Mouse (Mus musculus): ENCODE data around the gene Midn. TPM values are rescaled to one million over a fixed set of nuclear protein-coding genes. Genes with fewer than 3 reads are reported as not detected.

Midn gene
- total and polyA plus RNA-seq, 2 experiments, result 6.9 to 38.8 TPM

DNA sequence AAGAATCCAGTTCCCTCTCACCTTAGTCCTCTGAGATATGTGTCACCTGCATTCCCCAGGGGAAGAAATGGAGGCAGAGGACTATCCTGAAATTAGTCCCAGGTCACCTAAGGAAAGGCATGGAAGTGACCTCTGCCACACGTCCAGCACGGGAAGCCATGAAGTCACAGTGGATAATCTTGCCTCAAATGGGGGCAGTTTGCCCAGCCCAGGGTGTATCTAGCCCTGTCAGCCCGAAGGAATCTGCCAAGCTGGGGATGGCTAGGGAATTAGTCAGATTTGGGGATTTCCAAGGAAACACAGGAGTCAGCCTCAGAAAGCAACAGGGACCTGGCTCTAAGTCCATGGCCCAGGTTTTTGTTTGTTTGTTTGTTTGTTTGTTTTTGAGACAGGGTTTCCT, 43.9 kb upstream of the Midn start:
- Histone ChIP-seq H3K36me3 (ENCODE audit: control insufficient read depth, insufficient read depth, low read length) (no peaks in the 10 kb centered on the region), H3K27ac (replicated peaks; ENCODE audit: insufficient read depth, low read depth, low read length) (no peak overlapping the region), H3K4me1 (ENCODE audit: control insufficient read depth, insufficient read depth, low read length) (peaks cover 21% of the 10 kb centered on the region), H3K27me3 (ENCODE audit: control insufficient read depth, insufficient read depth, low read length) (no peaks in the 10 kb centered on the region), H3K4me3 (ENCODE audit: insufficient read depth, low read depth, low read length) (no peak overlapping the region), H3K79me2 (ENCODE audit: control insufficient read depth, insufficient read depth, low read length) (peaks cover 24% of the 10 kb centered on the region), H3K9ac (ENCODE audit: low read depth, low read length) (no peak overlapping the region)
- no peak for TF ChIP-seq CTCF (IDR thresholded peaks at IDR 0.05; ENCODE audit: low read depth, low read length)
- TF ChIP-seq POLR2A (IDR thresholded peaks at IDR 0.05; ENCODE audit: extremely low read depth, insufficient read depth, low read length), result no peak
- 75% methylated on average over 3 of the region's 3 CpGs for WGBS
- DNase-seq (ENCODE audit: extremely low read depth, low read depth, low spot score), result no peak

DNA sequence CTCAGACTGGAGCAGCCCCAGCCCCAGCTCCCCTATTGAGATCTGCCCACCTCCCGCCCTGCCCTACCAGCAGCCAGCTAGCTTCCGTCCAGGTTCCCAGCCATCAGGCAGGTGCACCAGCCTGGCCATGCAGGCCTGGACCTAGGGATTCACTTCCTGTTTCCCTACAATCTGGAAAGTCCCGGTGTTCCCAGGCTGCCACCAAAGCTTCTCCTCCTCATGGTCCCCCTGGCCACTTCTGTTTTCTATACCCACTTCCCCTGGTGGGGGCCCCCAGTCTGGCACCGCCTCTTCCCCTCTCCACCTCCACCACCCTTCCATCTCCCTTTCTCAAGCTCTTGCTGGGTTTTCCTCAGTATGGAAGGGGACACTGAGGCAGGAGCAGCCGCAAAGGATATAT, 42.6 kb upstream of the Midn start, which contains the start of gene Sbno2:
TSS of gene Sbno2 (minus strand) at position 112 of the 400 bp plus-strand sequence.
- Histone ChIP-seq H3K4me3 (ENCODE audit: insufficient read depth, low read depth, low read length) (no peak within 1 kb of the TSS), H3K36me3 (ENCODE audit: control insufficient read depth, insufficient read depth, low read length) (no peaks in the 10 kb centered on the region), H3K27me3 (ENCODE audit: control insufficient read depth, insufficient read depth, low read length) (no peaks in the 10 kb centered on the region), H3K4me1 (ENCODE audit: control insufficient read depth, insufficient read depth, low read length) (peaks cover 9% of the 10 kb centered on the region), H3K79me2 (ENCODE audit: control insufficient read depth, insufficient read depth, low read length) (peaks cover 11% of the 10 kb centered on the region), H3K9ac (ENCODE audit: low read depth, low read length) (no peak within 1 kb of the TSS), H3K27ac (replicated peaks; ENCODE audit: insufficient read depth, low read depth, low read length) (no peak within 1 kb of the TSS)
- 85% methylated on average over 5 of the region's 5 CpGs for WGBS
- no peak for DNase-seq (ENCODE audit: extremely low read depth, low read depth, low spot score)
- TF ChIP-seq CTCF (IDR thresholded peaks at IDR 0.05; ENCODE audit: low read depth, low read length) (no peak), POLR2A (IDR thresholded peaks at IDR 0.05; ENCODE audit: extremely low read depth, insufficient read depth, low read length) (no peak)

DNA sequence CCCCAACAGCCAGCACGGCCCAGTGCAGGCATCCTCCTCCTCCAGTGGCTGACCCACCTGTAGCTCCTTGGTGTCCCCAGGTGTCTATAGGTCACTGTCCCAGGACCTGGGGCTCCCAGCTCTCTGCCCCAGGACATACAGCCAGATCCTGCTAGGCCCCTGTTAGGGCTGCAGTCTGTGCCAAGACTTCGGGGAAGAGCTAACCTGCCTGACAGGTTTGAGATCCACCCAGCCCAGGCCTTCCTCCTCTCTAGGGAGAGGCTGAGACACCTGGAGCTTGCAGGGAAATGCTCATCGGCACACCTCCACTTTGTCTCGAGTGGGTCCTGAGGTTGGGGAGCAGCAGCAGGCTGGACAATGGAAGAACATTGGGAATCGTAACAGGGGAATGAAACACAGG, 42.1 kb upstream of the Midn start:
- no peak for DNase-seq (ENCODE audit: extremely low read depth, low read depth, low spot score)
- Histone ChIP-seq H3K27me3 (ENCODE audit: control insufficient read depth, insufficient read depth, low read length) (no peaks in the 10 kb centered on the region), H3K9ac (ENCODE audit: low read depth, low read length) (no peak overlapping the region), H3K4me3 (ENCODE audit: insufficient read depth, low read depth, low read length) (no peak overlapping the region), H3K4me1 (ENCODE audit: control insufficient read depth, insufficient read depth, low read length) (peaks cover 8% of the 10 kb centered on the region), H3K79me2 (ENCODE audit: control insufficient read depth, insufficient read depth, low read length) (peaks cover 9% of the 10 kb centered on the region; the same call in 1 of the 2 replicates), H3K27ac (replicated peaks; ENCODE audit: insufficient read depth, low read depth, low read length) (no peak overlapping the region), H3K36me3 (ENCODE audit: control insufficient read depth, insufficient read depth, low read length) (no peaks in the 10 kb centered on the region)
- TF ChIP-seq POLR2A (IDR thresholded peaks at IDR 0.05; ENCODE audit: extremely low read depth, insufficient read depth, low read length) (no peak), CTCF (IDR thresholded peaks at IDR 0.05; ENCODE audit: low read depth, low read length) (no peak)
- 86% methylated on average over 5 of the region's 5 CpGs for WGBS

DNA sequence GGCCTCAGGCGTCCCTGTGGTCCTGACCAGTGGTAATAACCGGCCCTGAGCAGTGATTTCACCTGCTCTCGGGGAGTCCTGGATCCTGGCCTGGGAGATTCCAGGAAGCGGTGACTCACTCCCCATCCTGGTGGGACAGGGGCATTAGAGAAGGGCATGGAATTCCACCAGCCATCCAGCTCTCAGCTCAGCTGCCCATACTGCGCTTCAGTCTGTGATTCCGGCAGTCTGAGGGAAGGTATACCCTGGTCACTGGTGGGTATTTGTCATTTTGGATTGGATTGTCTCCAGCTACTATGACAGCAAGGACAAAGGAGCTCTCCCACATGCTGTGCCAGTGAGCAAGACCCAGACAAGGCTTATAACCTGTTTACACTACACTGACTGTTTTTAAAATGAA, 40.4 kb upstream of the Midn start:
- no peaks in the 10 kb centered on the region for H3K27me3 ChIP-seq (ENCODE audit: control insufficient read depth, insufficient read depth, low read length)
- no peak overlapping the region for H3K9ac ChIP-seq (ENCODE audit: low read depth, low read length)
- H3K4me3 ChIP-seq (ENCODE audit: insufficient read depth, low read depth, low read length), result no peak overlapping the region
- 51% methylated on average over 6 of the region's 6 CpGs for WGBS
- peaks cover 6% of the 10 kb centered on the region for H3K4me1 ChIP-seq (ENCODE audit: control insufficient read depth, insufficient read depth, low read length)
- H3K36me3 ChIP-seq (ENCODE audit: control insufficient read depth, insufficient read depth, low read length), result no peaks in the 10 kb centered on the region
- no peaks in the 10 kb centered on the region for H3K79me2 ChIP-seq (ENCODE audit: control insufficient read depth, insufficient read depth, low read length)
- DNase-seq (ENCODE audit: extremely low read depth, low read depth, low spot score), result no peak
- H3K27ac ChIP-seq (replicated peaks; ENCODE audit: insufficient read depth, low read depth, low read length), result no peak overlapping the region
- TF ChIP-seq POLR2A (IDR thresholded peaks at IDR 0.05; ENCODE audit: extremely low read depth, insufficient read depth, low read length), result no peak
- TF ChIP-seq CTCF (IDR thresholded peaks at IDR 0.05; ENCODE audit: low read depth, low read length), result no peak

DNA sequence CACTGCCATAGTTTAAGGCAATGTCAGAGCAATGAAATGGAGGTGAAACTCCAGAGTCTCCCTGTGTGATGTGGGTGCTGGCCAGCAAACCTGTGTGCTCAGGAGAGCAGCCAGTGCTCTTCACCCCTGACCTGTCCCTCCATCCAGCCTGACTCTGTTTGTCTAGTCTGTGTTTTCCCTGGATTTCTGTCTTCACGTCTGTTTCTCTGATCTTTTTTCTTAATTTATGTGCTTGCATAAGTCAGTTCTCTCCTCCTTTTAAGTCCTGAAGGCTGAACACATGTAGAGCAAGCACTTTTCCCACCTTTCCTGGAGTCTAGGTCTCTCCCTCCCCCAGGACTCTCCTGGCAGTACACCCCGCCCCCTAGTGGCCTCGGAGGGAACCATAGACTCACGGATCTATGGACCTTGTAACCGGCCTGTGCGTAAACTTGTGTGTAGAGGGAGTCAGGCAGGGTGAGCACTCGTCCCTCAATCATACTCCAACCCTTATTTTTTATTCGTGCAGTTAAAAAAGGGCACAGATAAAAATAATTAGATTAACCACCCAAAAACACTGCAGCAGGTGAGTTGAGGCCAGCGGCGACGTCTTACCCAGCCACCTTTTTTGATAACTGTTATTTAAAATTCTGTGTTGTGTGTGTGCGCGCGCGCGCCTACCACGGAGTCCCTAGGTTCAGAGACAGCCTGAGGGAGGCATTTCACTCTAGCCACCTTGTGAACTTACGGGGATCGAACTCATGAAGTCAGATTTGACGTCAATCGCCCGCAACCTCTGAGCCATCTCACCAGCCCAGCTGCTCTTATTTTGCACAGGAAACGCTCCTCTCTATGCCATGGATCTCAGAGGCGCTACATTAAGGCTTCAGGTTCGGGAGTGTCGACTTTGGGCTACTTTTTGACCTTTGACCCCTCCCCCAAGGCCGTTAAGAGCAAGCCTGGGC, 33.5 kb upstream of the Midn start:
- Histone ChIP-seq H3K27ac (replicated peaks; ENCODE audit: insufficient read depth, low read depth, low read length) (peak overlapping the region; percentile 93), H3K9ac (ENCODE audit: low read depth, low read length) (peak overlapping the region; percentile 68), H3K36me3 (ENCODE audit: control insufficient read depth, insufficient read depth, low read length) (no peaks in the 10 kb centered on the region), H3K4me1 (ENCODE audit: control insufficient read depth, insufficient read depth, low read length) (peaks cover 21% of the 10 kb centered on the region), H3K4me3 (ENCODE audit: insufficient read depth, low read depth, low read length) (peak overlapping the region; percentile 52), H3K27me3 (ENCODE audit: control insufficient read depth, insufficient read depth, low read length) (no peaks in the 10 kb centered on the region), H3K79me2 (ENCODE audit: control insufficient read depth, insufficient read depth, low read length) (peaks cover 35% of the 10 kb centered on the region)
- peak; percentile 92 for DNase-seq (ENCODE audit: extremely low read depth, low read depth, low spot score)
- WGBS, result 2% methylated on average over 27 of the region's 27 CpGs
- TF ChIP-seq POLR2A (IDR thresholded peaks at IDR 0.05; ENCODE audit: extremely low read depth, insufficient read depth, low read length) (no peak), CTCF (IDR thresholded peaks at IDR 0.05; ENCODE audit: low read depth, low read length) (peak; percentile 96)

Data from liver, adult 2 months (tissue).